Mouse (Mus musculus): ENCODE data around the gene Stk40.

DNA sequence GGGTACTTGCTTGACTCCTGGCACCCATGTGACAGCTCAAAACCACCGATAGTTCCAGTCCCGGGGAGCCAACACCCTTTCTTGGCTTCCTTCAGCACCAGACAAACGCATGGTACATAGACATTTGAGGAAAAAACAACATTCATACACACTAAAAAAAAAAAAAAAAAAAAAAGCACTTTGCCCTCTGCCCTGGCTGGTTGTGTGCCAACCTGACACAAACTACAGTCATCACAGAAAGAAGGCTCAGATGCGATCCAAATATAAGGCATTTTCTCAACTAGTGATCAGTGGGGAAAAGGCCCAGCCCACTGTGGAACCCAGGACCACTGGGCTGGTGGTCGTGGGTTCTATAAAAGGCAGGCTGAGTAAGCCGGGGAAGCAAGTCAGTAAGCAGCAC, 65.1 kb downstream of the Stk40 start:
- TF ChIP-seq CTCF (IDR thresholded peaks at IDR 0.05; ENCODE audit: low read depth, low read length) (no peak), POLR2A (IDR thresholded peaks at IDR 0.05; ENCODE audit: extremely low read depth, insufficient read depth, low read length) (no peak)

Data from liver, adult 2 months (tissue).